Mouse (Mus musculus) frontal cortex, postnatal 25 days (tissue): ENCODE measurements around the gene Olfr619.

Experiments
- DNase-seq, 2 experiments: peaks; one replicate each; pipeline ENCODE4 v3.0.0; 2022; ENCODE audit warnings: low spot score in 2 of 2

The Olfr619 gene

DNA sequence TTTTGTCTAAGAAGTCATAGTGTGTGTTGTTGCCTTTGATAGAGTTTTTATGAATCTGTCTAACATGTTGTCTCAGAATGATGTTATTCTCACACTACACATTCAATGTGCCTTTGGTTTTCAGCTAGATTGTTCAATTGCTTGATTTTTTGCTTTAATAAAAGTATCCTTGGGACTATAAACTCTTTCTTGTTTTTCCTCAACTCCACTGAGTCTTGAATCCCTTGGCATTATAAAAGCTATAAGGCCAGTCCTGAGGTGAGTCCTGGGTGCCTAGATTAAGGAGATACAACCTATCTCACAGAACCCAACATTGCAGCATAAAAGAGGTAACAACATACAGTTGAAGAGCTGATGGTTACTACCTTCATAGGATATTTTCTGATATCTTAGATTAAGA is at the start of gene Olfr619:
Olfr619 (plus strand) TSS at position 301 of the 400 bp plus-strand sequence.
- DNase-seq: no peak

DNA sequence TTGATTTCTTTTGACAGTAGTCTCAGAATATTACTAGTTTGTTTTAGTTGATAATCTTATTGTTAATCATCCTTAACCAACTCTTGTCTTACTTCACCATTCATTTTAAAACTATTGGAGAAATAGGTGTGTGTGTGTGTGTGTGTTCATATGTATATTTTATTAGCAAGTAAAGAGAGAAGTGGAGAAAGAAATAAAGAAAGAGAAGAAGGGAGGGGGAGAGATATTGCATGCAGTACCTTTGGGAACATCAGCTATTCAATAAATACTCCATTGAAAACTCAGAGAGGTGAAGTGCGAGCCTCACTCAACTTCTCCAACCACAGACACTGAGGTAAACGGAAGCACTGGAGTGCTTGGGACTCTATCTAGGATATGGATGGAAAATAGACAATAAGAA is 44.6 kb upstream of the Olfr619 start, which contains the start of gene Olfr615:
Olfr615 (plus strand) TSS at position 301 of the 400 bp plus-strand sequence.
- DNase-seq: no peak

DNA sequence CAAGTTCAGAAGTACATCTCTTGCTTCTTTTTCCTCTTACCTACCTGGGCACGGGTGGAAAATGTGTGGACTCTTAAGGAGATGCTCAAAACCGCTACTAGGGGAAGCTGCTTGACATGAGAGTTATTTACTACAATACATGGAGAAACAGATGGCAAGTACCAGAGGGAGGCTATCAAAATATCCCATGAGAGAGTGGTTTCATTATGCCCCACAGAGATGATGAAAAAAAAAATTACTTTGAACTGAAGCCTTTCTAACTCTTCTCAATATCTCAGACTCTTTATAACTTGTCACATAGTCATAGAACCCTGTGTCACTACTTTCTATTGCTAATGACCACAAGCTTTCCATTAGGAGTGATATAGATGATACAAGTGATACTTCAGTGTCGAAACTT is 31.3 kb upstream of the Olfr619 start, which contains the start of gene Olfr616:
Olfr616 (minus strand) TSS at position 101 of the 400 bp plus-strand sequence.
- no peak for DNase-seq

DNA sequence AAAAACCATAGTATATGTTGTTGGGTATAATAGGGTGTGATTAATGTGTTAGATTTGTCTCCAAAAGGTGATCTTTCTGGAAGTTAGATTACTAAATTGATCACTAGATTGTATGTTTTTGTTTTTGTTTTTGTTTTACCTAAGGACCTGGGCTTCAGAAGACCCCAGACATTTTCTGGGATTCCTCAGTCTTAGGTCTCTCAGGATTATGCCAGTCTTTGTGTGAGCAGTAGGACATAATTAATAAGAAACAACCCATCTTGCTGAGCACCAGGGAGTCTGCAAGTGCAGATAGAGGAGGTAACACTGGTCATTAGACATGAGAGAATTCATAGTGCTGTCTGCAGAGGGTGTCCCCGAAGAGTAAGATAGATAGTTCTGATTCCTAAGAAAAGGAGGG is 27.6 kb upstream of the Olfr619 start, which contains the start of gene Olfr617:
Olfr617 (plus strand) TSS at position 301 of the 400 bp plus-strand sequence.
- DNase-seq: no peak

DNA sequence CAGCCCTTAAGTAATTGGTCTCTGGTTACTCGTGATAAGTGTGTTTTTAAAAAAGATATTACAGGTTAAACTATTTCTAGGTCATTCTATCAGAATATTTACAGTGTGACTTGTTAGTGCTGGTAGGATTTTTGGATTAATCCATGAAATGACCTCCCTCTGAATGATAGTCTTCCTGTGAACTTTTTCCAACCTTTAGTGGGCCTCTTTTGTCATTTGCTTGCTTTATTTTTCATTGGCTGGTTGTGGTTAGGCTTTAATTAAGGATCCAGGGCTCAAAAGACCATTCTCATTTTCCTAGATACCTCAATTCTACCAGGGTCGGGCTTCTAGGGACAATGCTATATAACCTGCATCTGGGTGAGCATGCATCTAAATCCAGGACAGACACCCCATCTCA is 10.6 kb upstream of the Olfr619 start, which contains the start of gene Olfr618:
Olfr618 (plus strand) TSS at position 301 of the 400 bp plus-strand sequence.
- DNase-seq: no peak

DNA sequence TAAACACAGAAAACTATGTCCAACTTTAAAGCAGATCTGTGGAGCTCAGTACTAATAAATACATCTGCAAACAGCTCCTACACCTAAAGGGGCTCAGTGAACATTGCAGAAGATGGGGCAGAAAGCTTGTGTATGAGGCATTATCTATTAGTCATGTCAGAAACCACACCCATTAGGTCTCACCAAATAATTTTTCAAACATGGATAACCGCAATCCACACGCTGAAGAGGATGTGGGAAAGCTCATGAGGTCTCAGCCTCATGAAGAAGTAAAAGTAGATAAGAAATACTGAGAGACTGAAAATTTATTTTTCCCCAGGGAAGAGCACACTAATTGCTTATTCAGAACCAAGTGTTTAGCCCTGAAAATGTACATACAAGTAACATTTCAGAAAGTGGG is 7.0 kb downstream of the Olfr619 start:
- no peak for DNase-seq

DNA sequence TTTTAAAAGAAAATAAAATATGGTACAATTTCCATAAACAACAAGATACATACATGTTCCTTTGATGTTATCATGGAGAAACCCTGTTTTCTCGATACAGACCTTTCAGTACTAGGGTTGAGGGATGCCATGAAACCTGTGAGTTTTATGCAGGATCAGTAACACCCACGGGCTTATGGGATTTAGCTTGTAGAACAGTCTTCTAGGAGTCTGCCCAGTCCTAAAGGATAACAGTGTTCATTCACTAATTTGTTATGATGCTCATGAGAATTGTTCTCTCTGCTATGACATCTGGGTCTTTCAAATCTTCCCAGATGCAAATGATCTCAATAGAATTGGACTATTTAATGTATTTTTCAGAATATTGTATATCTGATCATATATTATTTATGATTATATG is 12.1 kb downstream of the Olfr619 start, which contains the start of gene Olfr620:
Olfr620 (minus strand) TSS at position 101 of the 400 bp plus-strand sequence.
- DNase-seq: no peak

DNA sequence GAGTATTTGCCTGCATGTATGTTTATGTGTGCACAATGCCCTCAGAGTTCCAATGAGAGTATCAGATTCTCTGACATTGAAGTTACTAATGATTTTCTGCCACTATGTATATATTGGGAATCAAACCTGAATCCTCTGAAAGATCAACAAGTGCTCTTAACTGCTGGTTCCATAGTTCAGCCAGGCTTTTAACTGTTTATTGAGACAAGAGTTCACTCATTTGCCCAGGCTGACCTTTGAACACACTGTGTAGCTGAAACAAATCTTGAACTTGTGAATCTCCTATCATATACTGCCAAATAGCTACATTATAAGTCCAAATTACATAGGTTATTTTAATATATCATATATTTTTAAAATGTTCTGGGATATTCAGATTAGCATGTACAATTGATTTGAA is 36.4 kb downstream of the Olfr619 start:
- DNase-seq: no peak

DNA sequence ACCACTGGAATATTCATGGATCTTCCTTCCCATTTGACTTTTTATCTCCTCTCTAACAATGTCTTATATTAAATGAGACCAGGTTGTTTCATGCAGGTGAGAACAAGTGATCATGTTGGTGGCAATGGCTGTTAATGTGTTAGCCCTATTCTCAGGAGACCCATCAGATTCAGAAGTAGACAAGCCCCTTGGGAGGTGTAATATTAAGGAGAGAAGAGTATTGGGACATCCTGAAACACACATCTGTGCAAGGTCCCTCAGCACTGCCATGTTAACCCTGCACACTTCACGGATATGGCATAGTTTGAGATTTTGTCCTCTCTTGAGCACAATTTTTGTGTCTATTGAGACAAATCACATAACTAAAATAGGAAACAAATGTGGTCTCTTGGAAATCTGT is 42.2 kb downstream of the Olfr619 start, which contains the start of gene Olfr622:
Olfr622 (minus strand) TSS at position 101 of the 400 bp plus-strand sequence.
- no peak for DNase-seq

DNA sequence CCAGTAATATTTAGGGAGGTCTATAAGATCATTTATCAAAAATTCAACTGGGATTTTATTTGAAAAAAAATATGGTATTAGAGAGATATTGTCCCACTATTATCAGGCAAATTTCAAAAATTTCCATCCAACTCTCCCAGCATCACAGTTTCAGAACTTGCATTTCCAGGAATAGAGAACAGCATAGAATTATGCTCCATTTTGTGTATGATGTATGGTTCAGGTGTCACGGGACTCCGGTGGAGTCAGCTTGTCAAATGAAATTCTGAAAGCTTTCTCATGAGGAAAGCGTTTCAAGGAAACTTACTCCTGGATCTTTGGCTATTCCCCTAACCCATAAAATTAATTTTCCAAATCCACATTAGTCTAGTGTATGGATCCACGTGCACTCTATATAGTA is 43.7 kb downstream of the Olfr619 start:
- no peak for DNase-seq
